Mouse (Mus musculus) midbrain, postnatal 0 days (tissue): ENCODE measurements at regions not wholly inside any gene's neighbourhood (a gene's known extent, or its start where the extent isn't known, plus 50 kb on each side); places are given as distances from the start of the nearest gene placed in this dataset.

Experiments used
- ATAC-seq: fragments of 200-750 bp; cut with Nextera tagmentation; 2 replicates; pipeline ENCODE4 v1.8.0; 2017; ENCODE audit warnings: moderate number of reproducible peaks, mild to moderate bottlenecking, moderate TSS enrichment, moderate library complexity; ENCODE audit not compliant: low FRiP score
- DNase-seq: peaks from one replicate; pipeline ENCODE4 v3.0.0-alpha.2; 2015; ENCODE audit warnings: low spot score
- H3K27ac ChIP-seq: fragments of 300-500 bp; sonication (generic); 2 replicates; pipeline ENCODE4 v1.5.1; 2014; ENCODE audit warnings: low read depth, mild to moderate bottlenecking, low read length, mixed read lengths
- H3K27me3 ChIP-seq: fragments of 300-500 bp; sonication (generic); 2 replicates; pipeline ENCODE4 v1.6.1; 2014; ENCODE audit warnings: low read length, control low read depth, mixed read lengths; ENCODE audit not compliant: insufficient read depth
- H3K36me3 ChIP-seq: fragments of 300-500 bp; sonication (generic); 2 replicates; pipeline ENCODE4 v1.6.1; 2014; ENCODE audit warnings: low read length, control low read depth, mixed read lengths; ENCODE audit not compliant: insufficient read depth
- H3K4me1 ChIP-seq: fragments of 300-500 bp; sonication (generic); 2 replicates; pipeline ENCODE4 v1.6.1; 2014; ENCODE audit warnings: mild to moderate bottlenecking, control low read depth, antibody characterized with exemption, low read length, mixed read lengths; ENCODE audit not compliant: insufficient read depth
- H3K4me2 ChIP-seq: fragments of 300-500 bp; sonication (generic); 2 replicates; pipeline ENCODE4 v1.6.1; 2014; ENCODE audit warnings: low read depth, mild to moderate bottlenecking, low read length, mixed read lengths; ENCODE audit not compliant: poor library complexity, severe bottlenecking
- H3K4me3 ChIP-seq: fragments of 300-500 bp; sonication (generic); 2 replicates; pipeline ENCODE4 v1.5.1; 2014; ENCODE audit warnings: low read depth, mild to moderate bottlenecking, low read length, moderate library complexity
- H3K9ac ChIP-seq: fragments of 300-500 bp; sonication (generic); replicated peaks from 2 replicates; pipeline ENCODE4 v1.6.1; 2014; ENCODE audit warnings: mild to moderate bottlenecking, low read length, moderate library complexity, mixed read lengths; ENCODE audit not compliant: poor library complexity, severe bottlenecking
- H3K9me3 ChIP-seq: fragments of 300-500 bp; sonication (generic); 2 replicates; pipeline ENCODE4 v1.6.1; 2016; ENCODE audit warnings: low read length, control low read depth
- CTCF ChIP-seq: IDR thresholded peaks from 2 replicates; pipeline ENCODE4 v1.5.1; 2016; ENCODE audit warnings: antibody characterized with exemption, mild to moderate bottlenecking
- WGBS: fragments of 180-500 bp; shearing (Covaris S2); extraction: QIAGEN DNeasy Blood & Tissue Kit; methylation state at CpG from one replicate; pipeline ENCODE4 v1.1.7; 2014; 5-methylcytosine and 5-hydroxymethylcytosine counted together

DNA sequence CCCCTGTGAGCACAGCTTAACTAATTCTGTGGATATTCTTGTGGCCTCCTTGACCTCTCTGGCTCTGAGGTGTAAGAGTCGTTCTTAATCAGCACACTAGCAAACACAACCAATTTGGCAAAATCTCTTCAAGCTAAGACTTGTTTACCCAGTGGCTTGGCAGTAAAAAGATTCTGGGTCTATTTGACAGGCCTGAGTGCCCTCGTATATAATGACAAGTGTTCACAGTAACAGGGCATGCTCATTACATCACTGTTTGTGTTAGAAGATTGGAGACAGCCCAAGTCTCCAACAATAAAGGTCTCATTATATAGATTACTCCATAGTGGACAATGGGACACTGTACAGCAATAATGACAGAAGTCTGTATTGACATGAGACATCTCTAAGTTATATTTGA is 101.2 kb upstream of the Mgat5 start:
- H3K4me2 ChIP-seq: no peak overlapping the region
- H3K27me3 ChIP-seq: no peaks in the 10 kb centered on the region
- ATAC-seq: no peak
- H3K36me3 ChIP-seq: no peaks in the 10 kb centered on the region
- peak; percentile 16 for DNase-seq
- TF ChIP-seq CTCF: no peak
- H3K9me3 ChIP-seq: no peaks in the 10 kb centered on the region
- 64% methylated on average over 2 of the region's 2 CpGs for WGBS
- no peaks in the 10 kb centered on the region for H3K4me1 ChIP-seq
- no peak overlapping the region for H3K27ac ChIP-seq
- no peak overlapping the region for H3K4me3 ChIP-seq
- H3K9ac ChIP-seq: no peak overlapping the region

DNA sequence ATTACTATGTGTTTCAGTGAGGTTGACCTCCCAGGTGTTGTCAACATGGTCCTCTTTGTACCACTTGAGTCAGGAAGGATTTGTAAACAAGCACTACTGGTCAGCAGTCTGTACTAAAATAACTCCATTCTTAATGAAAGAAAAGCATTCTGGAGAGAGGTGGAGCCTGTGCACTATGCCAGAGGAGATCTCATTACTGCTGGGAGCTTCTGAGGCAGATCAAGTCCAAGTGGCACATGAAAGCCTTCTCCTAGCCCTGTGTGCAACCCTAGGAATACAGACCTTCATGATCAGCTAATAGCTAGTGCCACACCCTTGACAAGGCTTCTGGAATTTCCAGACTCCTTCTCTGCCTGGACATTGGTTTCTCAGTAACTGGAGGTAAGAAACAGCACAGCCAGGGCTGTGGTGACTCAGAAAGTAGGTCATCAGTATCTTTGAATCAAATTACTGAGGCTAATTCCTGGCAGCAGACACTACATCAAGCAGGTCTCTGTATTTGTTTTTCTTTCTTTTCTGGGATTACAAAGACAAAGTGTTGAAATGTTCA is 105.9 kb upstream of the Mgat5 start:
- H3K9me3 ChIP-seq: no peaks in the 10 kb centered on the region
- ATAC-seq (no peak), DNase-seq (no peak)
- H3K4me1 ChIP-seq: no peaks in the 10 kb centered on the region
- TF ChIP-seq CTCF: no peak
- H3K27ac ChIP-seq: no peak overlapping the region
- H3K36me3 ChIP-seq: no peaks in the 10 kb centered on the region
- no peak overlapping the region for H3K9ac ChIP-seq
- no peak overlapping the region for H3K4me3 ChIP-seq
- H3K4me2 ChIP-seq: no peak overlapping the region
- no peaks in the 10 kb centered on the region for H3K27me3 ChIP-seq

DNA sequence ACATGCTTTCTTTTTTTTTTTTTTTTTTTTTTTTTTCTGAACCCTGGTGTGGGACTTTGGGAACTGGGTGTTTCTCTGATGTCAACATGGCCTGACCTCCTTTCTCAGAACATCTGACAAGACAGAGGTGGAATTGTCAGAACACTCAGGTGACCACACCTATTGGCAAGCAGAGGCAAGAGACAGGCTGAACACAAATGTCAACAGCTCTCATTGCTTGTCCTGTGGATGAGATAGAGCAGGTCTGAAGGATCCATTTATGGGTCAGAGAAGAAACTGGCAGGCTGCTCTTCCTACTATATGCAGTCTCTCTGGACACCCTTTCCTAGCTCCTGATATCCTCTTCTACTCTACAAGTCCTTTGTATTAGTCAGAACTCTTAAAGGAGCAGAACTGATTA is 117.2 kb upstream of the Mgat5 start:
- ATAC-seq: no peak
- no peak overlapping the region for H3K4me2 ChIP-seq
- H3K9me3 ChIP-seq: no peaks in the 10 kb centered on the region

DNA sequence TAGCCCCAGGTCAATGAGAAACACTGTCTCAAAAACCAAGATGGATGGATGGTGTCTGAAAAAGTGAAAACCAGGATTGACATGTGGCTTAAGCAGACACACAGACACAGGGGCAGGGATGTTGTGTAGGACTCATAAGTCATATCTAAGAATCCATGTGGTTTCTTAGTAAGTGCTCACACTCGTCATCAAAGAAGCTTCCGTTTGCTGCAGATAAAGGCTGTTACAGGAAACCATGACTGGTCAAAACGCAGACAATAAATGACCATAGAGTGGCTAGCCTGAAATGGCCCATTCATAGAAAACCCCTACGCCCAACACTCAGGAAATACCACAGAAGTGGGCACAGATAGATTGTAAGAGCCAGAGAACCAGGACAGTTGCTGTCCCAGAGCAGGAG is 118.8 kb upstream of the Mgat5 start:
- H3K27me3 ChIP-seq: no peaks in the 10 kb centered on the region
- no peaks in the 10 kb centered on the region for H3K4me1 ChIP-seq
- no peak for DNase-seq
- no peak for TF ChIP-seq CTCF
- 93% methylated on average over 4 of the region's 4 CpGs for WGBS
- no peak overlapping the region for H3K4me3 ChIP-seq
- no peak for ATAC-seq
- H3K27ac ChIP-seq: no peak overlapping the region
- no peak overlapping the region for H3K9ac ChIP-seq
- no peaks in the 10 kb centered on the region for H3K36me3 ChIP-seq
- no peaks in the 10 kb centered on the region for H3K9me3 ChIP-seq
- H3K4me2 ChIP-seq: no peak overlapping the region

More for the DNA sequence above, 117.2 kb upstream of the Mgat5 start:
- TF ChIP-seq CTCF: no peak
- H3K27ac ChIP-seq: no peak overlapping the region
- H3K27me3 ChIP-seq: no peaks in the 10 kb centered on the region
- no peaks in the 10 kb centered on the region for H3K4me1 ChIP-seq
- no peaks in the 10 kb centered on the region for H3K36me3 ChIP-seq
- no peak overlapping the region for H3K4me3 ChIP-seq
- DNase-seq: no peak
- no peak overlapping the region for H3K9ac ChIP-seq

DNA sequence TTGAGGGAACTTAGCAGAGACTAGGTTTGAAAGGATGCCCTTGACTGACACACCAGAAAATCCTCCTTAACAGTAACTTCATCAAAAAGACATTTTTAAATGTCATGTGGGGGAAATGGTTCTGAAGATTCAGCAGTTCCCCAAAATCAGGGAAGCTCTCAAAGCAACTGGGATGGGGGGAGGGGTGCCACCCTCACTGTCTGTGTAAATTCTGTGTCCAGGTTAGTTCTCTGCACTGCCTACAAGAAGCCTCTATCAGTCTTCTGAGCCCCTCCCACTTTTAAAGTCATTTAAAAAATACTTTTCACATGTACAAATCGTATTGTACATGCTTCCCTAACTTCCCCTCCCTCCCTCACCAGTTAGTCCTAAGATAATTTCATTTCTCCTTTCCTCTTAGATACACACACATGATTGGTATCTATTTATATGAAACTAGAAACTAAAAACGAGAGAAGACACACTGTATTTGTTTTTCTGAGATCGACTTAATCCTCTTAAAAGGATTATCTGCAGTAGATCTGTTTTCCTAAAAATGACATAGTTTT is 121.0 kb upstream of the Mgat5 start:
- Histone ChIP-seq H3K27ac (no peak overlapping the region), H3K9me3 (no peaks in the 10 kb centered on the region), H3K4me1 (no peaks in the 10 kb centered on the region), H3K4me2 (no peak overlapping the region), H3K27me3 (no peaks in the 10 kb centered on the region), H3K4me3 (no peak overlapping the region), H3K36me3 (no peaks in the 10 kb centered on the region), H3K9ac (no peak overlapping the region)
- no peak for TF ChIP-seq CTCF
- 52% methylated on average over 3 of the region's 3 CpGs for WGBS
- ATAC-seq (no peak), DNase-seq (no peak)

DNA sequence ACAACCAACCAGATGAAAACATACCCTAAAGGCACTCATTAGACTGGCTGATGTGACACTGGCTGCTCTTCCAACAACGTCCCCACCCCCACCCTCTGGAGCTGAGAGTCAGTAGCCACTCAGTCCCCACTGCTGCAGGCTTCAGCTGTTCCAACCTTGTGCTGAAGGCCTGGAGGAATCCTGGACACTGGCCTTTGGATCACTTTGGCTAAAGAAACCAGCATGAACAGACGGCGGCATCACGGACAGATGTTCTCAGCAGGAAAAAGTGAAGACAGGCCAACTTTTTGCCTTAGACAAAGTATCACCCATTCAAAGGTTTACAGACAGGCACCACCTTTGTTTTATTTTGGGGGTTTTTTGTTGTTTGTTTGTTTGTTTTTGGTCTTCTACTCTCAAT is 125.8 kb upstream of the Mgat5 start:
- Histone ChIP-seq H3K4me2 (no peak overlapping the region), H3K27me3 (no peaks in the 10 kb centered on the region), H3K4me1 (no peaks in the 10 kb centered on the region), H3K36me3 (no peaks in the 10 kb centered on the region), H3K9me3 (no peaks in the 10 kb centered on the region), H3K9ac (no peak overlapping the region), H3K4me3 (no peak overlapping the region), H3K27ac (no peak overlapping the region)
- TF ChIP-seq CTCF: no peak
- no peak for ATAC-seq
- no peak for DNase-seq
- 81% methylated on average over 4 of the region's 4 CpGs for WGBS
